Mouse (Mus musculus) brain, embryonic 14.5 days (tissue): ENCODE results near the gene Fmnl2.

ENCODE experiments used
- CTCF ChIP-seq: fragments of 200-500 bp; IDR thresholded peaks from 2 replicates; pipeline ENCODE4 v1.5.1; 2012; ENCODE audit warnings: inconsistent platforms, mild to moderate bottlenecking, moderate library complexity, borderline replicate concordance; ENCODE audit not compliant: insufficient read depth, insufficient read length; ENCODE audit errors: extremely low read depth
- POLR2A ChIP-seq: fragments of 200-500 bp; IDR thresholded peaks from 2 replicates; pipeline ENCODE4 v1.6.1; 2012; ENCODE audit warnings: mild to moderate bottlenecking, inconsistent platforms, borderline replicate concordance; ENCODE audit not compliant: poor library complexity, insufficient read depth, insufficient read length, severe bottlenecking; ENCODE audit errors: extremely low read depth

- TF ChIP-seq CTCF (no peak), POLR2A (no peak)
These were observed 108.6 kb downstream of the Fmnl2 start for GRCm38 (mm10) chr2:52966227-52966626.
